Mouse (Mus musculus) adrenal gland, adult 8-10 months (tissue): ENCODE measurements around the gene Mrvi1. TPM values are rescaled to one million over a fixed set of nuclear protein-coding genes. Genes with fewer than 3 reads are reported as not detected.
"Not testable (repeated sequence)": the region's sequence is repeated elsewhere in the genome, so short reads cannot be mapped to it uniquely, and the experiment has no call there.

Experiments
- DNase-seq: peaks from one replicate; pipeline ENCODE4 v3.0.0; 2022
- total RNA-seq, 4 experiments: library from RNA; stranded (reverse); gene quantifications; 2 replicates each; pipeline ENCODE4 v1.2.4; 2022

Gene Mrvi1
- total RNA-seq, 4 experiments from 2014 or later = 11.5 to 16.7 (median 13.7) TPM

GRCm38 (mm10) chr7:110935815-110936762 lies 46.2 kb downstream of the Mrvi1 start:
- no peak for DNase-seq

DNA sequence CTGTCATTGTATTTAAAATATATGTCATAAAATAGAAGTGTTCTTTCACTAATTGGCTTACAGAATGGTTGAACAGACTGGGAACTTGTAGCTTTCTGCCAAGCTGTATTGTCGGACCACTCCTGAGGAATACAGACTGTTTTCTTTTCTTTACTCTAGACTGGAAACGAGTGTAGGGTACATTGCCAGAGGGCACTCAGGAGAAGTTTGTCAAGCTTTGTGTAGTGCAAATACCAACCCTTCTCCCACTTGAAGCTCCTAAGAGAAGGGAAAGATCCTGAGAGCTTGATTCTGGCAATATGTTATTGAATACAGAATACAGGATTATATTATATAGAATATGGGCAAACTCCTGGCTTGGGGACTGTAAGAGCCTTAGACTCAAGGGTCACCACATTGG lies 48.3 kb downstream of the Mrvi1 start:
- DNase-seq = no peak

- no peak for DNase-seq
These were observed 48.9 kb downstream of the Mrvi1 start for GRCm38 (mm10) chr7:110933329-110933728.

DNA sequence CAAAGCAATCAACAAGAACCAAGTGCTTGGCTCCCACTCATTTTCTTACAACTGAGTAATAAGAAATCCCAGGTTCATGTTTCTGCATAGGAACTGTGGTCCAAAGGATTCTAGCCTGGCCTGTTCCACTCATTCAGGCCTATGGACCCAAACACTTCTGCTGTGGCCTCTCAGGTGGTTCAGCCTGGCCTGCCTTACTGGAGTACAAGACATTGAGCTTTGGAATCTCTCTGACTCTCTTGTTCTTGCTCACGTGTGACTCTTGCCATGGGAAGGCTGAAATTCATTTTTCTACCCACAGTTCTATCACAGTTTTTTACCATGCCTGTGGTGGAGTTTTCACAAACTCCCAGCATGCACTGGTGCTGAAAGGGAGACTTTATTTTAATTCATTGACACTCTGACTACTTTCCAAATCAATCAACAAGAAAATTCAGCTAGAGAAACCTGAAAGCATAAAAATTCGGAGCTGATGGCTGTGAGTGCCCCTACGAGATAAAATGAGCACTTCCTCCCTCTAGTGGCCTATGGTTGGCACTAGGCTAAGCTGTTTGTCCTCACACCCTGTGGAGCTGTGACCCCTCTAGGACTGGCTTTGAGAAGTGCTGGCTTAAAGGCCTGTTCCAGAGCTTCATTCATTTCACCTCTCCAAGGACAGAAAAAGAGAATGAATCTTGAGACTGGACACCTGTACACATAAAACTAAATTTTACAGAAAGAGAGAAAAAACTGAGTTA lies 52.0 kb downstream of the Mrvi1 start:
- peak; percentile 40 for DNase-seq

DNA sequence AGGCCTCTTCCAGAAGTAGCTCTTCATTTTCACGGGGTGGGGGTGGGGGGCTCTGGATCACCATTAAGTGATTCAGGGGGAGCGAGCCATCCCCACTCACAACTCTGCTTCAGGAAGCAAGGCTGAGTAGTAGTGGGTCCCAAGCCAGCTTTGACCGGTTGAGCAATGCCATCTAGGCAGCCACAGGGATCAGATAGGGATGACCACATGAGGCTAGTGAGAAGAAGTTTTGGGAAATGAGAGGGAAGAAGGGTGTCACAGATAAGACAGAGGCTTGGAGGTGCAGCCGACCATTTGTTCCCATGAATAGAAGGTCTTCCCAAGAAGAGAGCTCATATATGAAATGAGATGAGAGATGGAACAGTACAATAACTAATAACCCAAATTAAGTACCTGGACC lies 55.7 kb downstream of the Mrvi1 start:
- no peak for DNase-seq

DNA sequence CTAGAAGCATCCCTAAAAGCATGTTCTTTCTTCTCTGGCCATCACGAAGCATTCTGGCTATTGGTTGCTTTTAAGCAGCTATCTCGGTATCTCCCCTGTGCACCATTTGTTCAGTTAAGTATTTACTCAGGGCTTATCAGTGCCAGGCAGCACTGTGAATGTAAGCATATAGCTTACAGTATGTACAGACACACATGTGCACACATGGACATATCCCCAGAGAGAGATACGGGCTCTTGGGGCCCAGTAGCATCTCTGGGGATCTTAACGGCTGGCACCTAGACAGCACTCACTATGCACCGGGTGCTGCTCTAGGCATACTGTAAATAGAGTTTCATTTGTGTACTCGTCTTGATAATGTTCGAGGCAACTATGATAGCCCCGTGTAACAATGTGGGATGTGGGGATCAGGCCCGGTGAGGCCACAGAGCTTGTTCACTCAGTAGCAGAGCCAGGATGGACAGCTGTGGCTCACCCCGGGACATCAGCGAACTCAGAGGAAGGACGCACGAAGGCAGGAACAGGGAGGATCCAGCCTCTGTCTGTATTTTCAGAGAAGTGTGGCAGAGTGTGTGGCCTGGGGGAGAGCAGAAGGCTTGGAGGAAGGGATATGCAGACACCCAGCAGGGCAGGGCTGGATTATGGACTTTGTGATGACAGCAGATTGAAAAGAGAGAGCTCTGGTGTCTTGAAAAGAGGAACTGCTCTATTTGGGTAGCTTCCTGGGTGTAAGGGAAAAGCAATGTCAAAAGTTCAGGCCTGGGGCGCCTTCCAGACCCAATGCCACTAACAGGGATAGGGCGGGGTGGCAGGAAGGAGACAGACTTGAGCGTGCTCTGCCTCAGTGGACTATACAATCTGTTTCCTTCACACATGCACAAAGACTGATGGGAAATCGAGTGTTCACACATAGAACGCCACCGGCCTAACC lies 61.7 kb downstream of the Mrvi1 start:
- no peak for DNase-seq

DNA sequence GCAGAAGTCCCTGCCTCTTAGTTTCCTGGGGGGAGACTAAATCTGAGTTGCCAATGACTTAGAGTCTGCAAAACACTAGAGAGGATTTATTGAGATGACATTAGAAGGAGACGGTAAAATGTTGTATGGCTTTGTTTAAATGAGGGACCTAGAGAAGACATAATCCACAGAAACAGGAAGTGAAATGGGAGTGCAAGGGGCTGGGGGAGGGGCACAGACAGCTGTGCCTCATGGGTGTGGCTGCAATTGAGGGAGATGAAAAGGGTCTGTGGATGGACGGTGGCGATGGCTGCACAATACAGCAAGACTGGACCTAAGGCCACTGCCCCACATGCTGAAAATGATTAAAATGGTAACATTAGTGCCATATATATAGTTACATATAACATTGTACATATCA lies 62.5 kb downstream of the Mrvi1 start:
- no peak for DNase-seq

- no peak for DNase-seq
These were observed 66.3 kb downstream of the Mrvi1 start for GRCm38 (mm10) chr7:110915913-110916312.

GRCm38 (mm10) chr7:110914531-110914930 lies 67.7 kb downstream of the Mrvi1 start:
- no peak for DNase-seq

DNA sequence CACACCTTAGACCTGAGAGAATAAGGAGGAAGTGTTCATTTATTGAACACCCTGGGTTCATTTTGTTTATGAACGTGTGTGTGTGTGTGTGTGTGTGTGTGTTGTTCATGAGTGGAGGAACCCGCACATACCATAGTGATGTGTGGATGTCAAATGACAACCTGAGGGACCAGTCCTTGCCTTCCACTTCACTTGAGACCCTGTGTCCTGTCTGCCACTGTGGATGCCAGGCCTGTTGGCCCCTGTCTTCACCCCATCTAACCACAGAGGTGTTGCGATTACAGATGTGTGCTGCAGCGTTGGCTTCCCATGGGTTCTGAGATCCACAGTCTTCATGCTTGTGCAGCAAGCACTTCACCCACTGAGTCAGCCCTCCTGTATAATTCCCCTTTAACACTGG lies 68.5 kb downstream of the Mrvi1 start:
- DNase-seq = no peak

DNA sequence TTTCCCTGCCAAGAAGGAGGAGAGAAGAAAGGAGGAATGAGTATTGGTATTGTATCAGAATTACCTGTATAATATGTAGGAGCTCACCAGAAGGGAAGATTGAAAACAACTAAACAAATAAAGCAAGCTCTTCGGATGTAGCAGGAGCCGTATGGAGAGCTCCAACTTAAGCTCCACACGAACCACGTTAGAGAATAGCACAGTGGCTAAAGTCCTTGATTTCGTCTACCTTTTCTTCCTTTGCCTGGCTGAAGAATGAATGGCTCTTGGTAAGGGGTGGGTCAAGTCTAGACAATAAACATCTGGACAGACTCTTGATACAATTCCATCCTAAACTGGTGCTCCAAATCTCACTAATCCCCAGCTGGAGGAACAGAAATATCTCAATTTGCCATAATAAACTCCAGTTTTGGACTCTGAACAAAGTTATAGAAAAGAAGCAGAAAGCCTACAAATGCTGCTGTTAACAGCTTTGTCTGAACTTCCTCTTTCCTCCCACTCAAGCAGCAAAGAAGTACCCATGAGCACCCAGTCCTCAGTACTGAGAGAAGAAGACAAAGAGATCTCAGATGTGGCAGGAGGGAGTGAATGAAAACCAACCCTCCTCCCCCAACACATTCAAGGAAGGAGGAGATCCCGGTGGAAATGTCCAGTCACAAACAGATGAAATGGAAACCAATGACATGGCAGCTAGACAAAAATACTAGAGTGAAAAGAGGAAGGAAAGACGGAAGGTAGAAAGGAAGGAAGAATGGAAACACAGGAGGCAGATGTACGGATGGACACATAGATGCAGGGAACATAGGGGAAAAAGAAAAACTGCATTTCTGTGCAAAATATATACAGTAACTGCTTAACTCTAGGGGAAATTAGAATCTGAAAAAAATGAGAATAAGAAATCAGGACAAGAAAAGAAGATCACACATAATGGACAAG lies 73.8 kb downstream of the Mrvi1 start:
- DNase-seq = no peak

DNA sequence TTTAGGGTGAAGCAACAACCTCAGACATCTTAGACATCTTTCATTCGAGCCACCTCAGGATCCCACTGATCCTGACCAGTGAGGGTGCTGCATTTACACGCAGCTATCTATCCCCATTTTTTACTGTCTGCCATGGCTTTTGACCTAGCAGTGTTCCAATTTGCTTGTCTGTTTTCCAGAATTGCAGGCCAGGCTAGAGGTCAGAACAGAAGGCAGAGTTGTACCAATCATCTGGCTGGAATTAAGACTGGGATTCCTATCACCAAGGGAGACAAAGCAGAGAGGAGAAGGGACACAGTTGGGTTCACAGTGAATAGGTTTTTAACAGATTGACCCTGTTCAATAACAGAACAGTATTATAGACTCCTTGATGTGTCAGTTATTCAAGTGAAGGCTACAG lies 75.7 kb downstream of the Mrvi1 start:
- DNase-seq = no peak

GRCm38 (mm10) chr7:110903226-110903625 lies 79.0 kb downstream of the Mrvi1 start:
- DNase-seq = peak; percentile 12

GRCm38 (mm10) chr7:110897202-110897601 lies 85.1 kb downstream of the Mrvi1 start:
- DNase-seq = no peak

- DNase-seq = no peak
These were observed 85.8 kb downstream of the Mrvi1 start for GRCm38 (mm10) chr7:110896453-110896852.

- not testable (repeated sequence) for DNase-seq
These were observed 86.5 kb downstream of the Mrvi1 start for GRCm38 (mm10) chr7:110895772-110896171.

DNA sequence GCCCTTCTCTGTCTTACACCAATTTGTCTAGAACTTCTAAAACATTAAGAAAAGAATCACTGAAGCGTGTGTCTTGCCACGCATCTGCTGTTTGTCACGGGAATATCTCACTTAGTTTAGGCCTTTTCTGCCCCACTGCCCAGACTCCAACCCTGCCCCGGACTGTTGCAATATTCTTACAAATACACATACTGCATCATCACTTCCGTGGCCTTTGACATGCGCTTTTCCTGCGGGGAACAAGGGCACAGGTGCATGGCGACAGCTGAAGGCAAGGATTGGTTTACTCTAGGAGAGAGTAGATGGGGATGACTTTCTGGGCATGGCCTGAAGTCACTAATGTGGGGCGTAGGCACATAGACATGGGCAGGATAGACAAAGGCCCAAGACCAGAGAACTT lies 87.6 kb downstream of the Mrvi1 start:
- no peak for DNase-seq

DNA sequence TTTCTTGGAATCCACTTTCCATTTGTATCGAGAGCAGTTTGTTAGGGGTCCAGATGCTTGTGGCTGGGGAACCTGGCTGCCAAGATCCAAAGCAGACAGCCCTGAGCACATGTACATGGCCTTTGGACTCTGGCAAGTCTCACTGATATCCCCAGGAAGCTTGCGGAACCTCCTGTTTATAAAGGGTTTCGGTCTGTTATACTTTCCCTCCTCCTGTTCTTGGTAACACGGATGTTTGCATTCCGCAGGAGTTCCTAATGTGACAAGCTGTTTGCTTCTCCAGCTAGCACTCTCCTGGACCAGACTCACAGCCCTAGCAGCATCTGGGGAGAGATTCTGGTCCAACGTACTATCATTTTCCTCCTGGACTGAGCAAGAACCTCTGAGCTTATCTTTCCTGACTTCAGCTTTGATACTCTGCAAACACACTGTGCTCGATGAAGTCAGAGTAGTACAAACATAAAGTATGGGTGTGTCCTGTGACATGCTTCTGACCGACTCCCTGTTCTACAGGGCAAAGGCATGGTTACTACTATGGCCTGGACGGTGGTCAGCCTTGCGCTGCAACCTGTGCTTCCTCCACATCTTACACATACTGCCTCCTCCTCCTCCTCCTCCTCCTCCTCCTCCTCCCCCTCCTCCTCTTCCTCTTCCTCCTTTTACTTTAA lies 88.2 kb downstream of the Mrvi1 start:
- no peak for DNase-seq

- no peak for DNase-seq
These were observed 90.7 kb downstream of the Mrvi1 start for GRCm38 (mm10) chr7:110891501-110891986.

GRCm38 (mm10) chr7:110881746-110882333 lies 100.4 kb downstream of the Mrvi1 start:
- DNase-seq = no peak
